Mouse (Mus musculus): ENCODE data around the gene Cirbp.

The Cirbp gene

GRCm38 (mm10) chr10:80137626-80138552 lies 27.9 kb upstream of the Cirbp start:
- DNase-seq (ENCODE audit: low read depth): peak; percentile 78

GRCm38 (mm10) chr10:80138553-80139438 lies 27.0 kb upstream of the Cirbp start, which contains the start of gene Atp5d:
Atp5d (plus strand) TSS chr10:80138632.
- DNase-seq (ENCODE audit: low read depth): no peak

- peak; percentile 86 for DNase-seq (ENCODE audit: low read depth)
These were observed 26.4 kb upstream of the Cirbp start for GRCm38 (mm10) chr10:80139439-80139775.

GRCm38 (mm10) chr10:80139975-80140665 lies 25.7 kb upstream of the Cirbp start:
- no peak for DNase-seq (ENCODE audit: low read depth)

GRCm38 (mm10) chr10:80140666-80141035 lies 25.1 kb upstream of the Cirbp start, which contains the start of gene Cbarp:
Cbarp (minus strand) TSS chr10:80140835.
- no peak for DNase-seq (ENCODE audit: low read depth)

- peak; percentile 99 for DNase-seq (ENCODE audit: low read depth)
These were observed 24.5 kb upstream of the Cirbp start for GRCm38 (mm10) chr10:80141243-80141642.

- peak; percentile 96 for DNase-seq (ENCODE audit: low read depth)
These were observed 23.8 kb upstream of the Cirbp start for GRCm38 (mm10) chr10:80141786-80142529.

- DNase-seq (ENCODE audit: low read depth): no peak
These were observed 23.3 kb upstream of the Cirbp start for GRCm38 (mm10) chr10:80142530-80142925.

- DNase-seq (ENCODE audit: low read depth): no peak
These were observed 22.1 kb upstream of the Cirbp start for GRCm38 (mm10) chr10:80143664-80144063.

- no peak for DNase-seq (ENCODE audit: low read depth)
These were observed 21.6 kb upstream of the Cirbp start for GRCm38 (mm10) chr10:80144159-80144558.

- peak; percentile 86 for DNase-seq (ENCODE audit: low read depth)
These were observed 20.6 kb upstream of the Cirbp start for GRCm38 (mm10) chr10:80144864-80145838.

GRCm38 (mm10) chr10:80145896-80146295 lies 19.9 kb upstream of the Cirbp start:
- DNase-seq (ENCODE audit: low read depth): no peak

GRCm38 (mm10) chr10:80146568-80147011 lies 19.2 kb upstream of the Cirbp start:
- DNase-seq (ENCODE audit: low read depth): no peak

- DNase-seq (ENCODE audit: low read depth): peak; percentile 26
These were observed 18.6 kb upstream of the Cirbp start for GRCm38 (mm10) chr10:80147146-80147718.

- DNase-seq (ENCODE audit: low read depth): peak; percentile 78
These were observed 17.8 kb upstream of the Cirbp start, which contains the start of gene Midn for GRCm38 (mm10) chr10:80147719-80148601. Midn (plus strand) TSS chr10:80148272.

GRCm38 (mm10) chr10:80148610-80149290 lies 17.0 kb upstream of the Cirbp start:
- peak; percentile 95 for DNase-seq (ENCODE audit: low read depth)

GRCm38 (mm10) chr10:80149291-80150225 lies 16.2 kb upstream of the Cirbp start:
- DNase-seq (ENCODE audit: low read depth): peak; percentile 98

All from naive thymus-derived CD4-positive, alpha-beta T cell, adult 2 months (primary cell).